Mouse (Mus musculus) cerebellum, adult 2 months (tissue): Measurements from ENCODE around the gene Zfp362. TPM values are rescaled to one million over a fixed set of nuclear protein-coding genes. Genes with fewer than 3 reads are reported as not detected.

Source experiments
- DNase-seq, 2 experiments: peaks; one replicate each; pipeline ENCODE4 v3.0.0; 2021
- H3K27ac ChIP-seq: fragments of 200-500 bp; 2 replicates; pipeline ENCODE4 v1.5.1; 2012; ENCODE audit warnings: low read length, control low read depth, inconsistent platforms; ENCODE audit not compliant: insufficient read depth
- H3K27me3 ChIP-seq: fragments of 200-500 bp; 2 replicates; pipeline ENCODE4 v1.6.1; 2012; ENCODE audit warnings: inconsistent platforms, mild to moderate bottlenecking, low read length, moderate library complexity; ENCODE audit not compliant: control insufficient read depth, insufficient read depth
- H3K4me1 ChIP-seq: fragments of 200-500 bp; 2 replicates; pipeline ENCODE4 v1.6.1; 2011; ENCODE audit warnings: low read length; ENCODE audit not compliant: control insufficient read depth, insufficient read depth
- H3K4me3 ChIP-seq: fragments of 200-500 bp; replicated peaks from 2 replicates; pipeline ENCODE3; 2011; ENCODE audit warnings: mild to moderate bottlenecking, low read depth, low read length, control low read depth; ENCODE audit not compliant: insufficient read depth
- CTCF ChIP-seq: fragments of 200-500 bp; IDR thresholded peaks from 2 replicates; pipeline ENCODE4 v1.5.1; 2011; ENCODE audit warnings: low read depth, mild to moderate bottlenecking, control low read depth, low read length, moderate library complexity, borderline replicate concordance; ENCODE audit not compliant: insufficient read depth
- POLR2A ChIP-seq: fragments of 200-500 bp; IDR thresholded peaks from 2 replicates; pipeline ENCODE4 v1.6.1; 2011; ENCODE audit warnings: low read length, control low read depth, borderline replicate concordance; ENCODE audit not compliant: insufficient read depth
- WGBS: fragments of 180-500 bp; shearing (Covaris S2); methylation state at CpG from one replicate; pipeline ENCODE4 v1.1.7; 2018; 5-methylcytosine and 5-hydroxymethylcytosine counted together
- polyA plus RNA-seq: library from polyadenylated mRNA; depleted of rRNA; stranded (reverse); fragments of >200 nt; gene quantifications from 2 replicates; pipeline ENCODE4 v1.2.3, GENCODE M21; 2012

Gene Zfp362
- polyA plus RNA-seq, 1 experiment = 24.8 TPM

DNA sequence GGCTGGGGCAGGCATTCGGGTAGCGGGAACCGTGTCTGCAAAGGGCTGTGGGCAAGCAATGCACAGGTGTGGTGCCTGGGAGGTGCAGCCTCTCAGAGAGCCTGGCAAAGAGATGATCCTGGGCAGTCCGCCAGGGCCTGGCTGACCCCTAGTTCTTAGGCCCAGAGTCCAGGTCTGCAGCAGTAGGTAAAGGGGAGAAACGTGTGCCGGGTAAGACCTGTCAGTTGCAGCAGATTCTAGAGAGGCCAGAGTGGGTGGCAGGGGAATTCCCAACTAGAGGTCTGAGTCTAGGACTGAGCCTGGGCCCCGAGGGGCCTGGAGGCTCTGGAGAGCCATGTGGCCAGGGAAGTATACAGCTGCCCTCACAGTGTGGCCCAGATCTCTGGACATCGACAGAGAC is 11.6 kb downstream of the Zfp362 start:
- H3K27me3 ChIP-seq = no peaks in the 10 kb centered on the region
- no peak overlapping the region for H3K4me3 ChIP-seq
- DNase-seq = peak; percentile 51 to 53
- no peak overlapping the region for H3K27ac ChIP-seq
- WGBS = 25% methylated on average over 8 of the region's 8 CpGs
- no peak for TF ChIP-seq CTCF
- TF ChIP-seq POLR2A = no peak
- peaks cover 22% of the 10 kb centered on the region for H3K4me1 ChIP-seq

GRCm38 (mm10) chr4:128793710-128794109 is 12.1 kb downstream of the Zfp362 start:
- H3K4me1 ChIP-seq = peaks cover 22% of the 10 kb centered on the region
- 62% methylated on average over 1 of the region's 1 CpGs for WGBS
- no peak for DNase-seq
- H3K27me3 ChIP-seq = no peaks in the 10 kb centered on the region
- no peak overlapping the region for H3K4me3 ChIP-seq
- TF ChIP-seq CTCF (no peak), POLR2A (no peak)
- no peak overlapping the region for H3K27ac ChIP-seq

GRCm38 (mm10) chr4:128789646-128790045 is 16.2 kb downstream of the Zfp362 start:
- WGBS = 65% methylated on average over 18 of the region's 18 CpGs
- no peak overlapping the region for H3K27ac ChIP-seq
- H3K4me3 ChIP-seq = no peak overlapping the region
- peaks cover 13% of the 10 kb centered on the region for H3K4me1 ChIP-seq
- TF ChIP-seq POLR2A (no peak), CTCF (no peak)
- DNase-seq = no peak
- H3K27me3 ChIP-seq = no peaks in the 10 kb centered on the region

GRCm38 (mm10) chr4:128788108-128788507 is 17.7 kb downstream of the Zfp362 start:
- 95% methylated on average over 4 of the region's 4 CpGs for WGBS
- TF ChIP-seq POLR2A = no peak
- TF ChIP-seq CTCF = no peak
- Histone ChIP-seq H3K4me3 (no peak overlapping the region), H3K27ac (no peak overlapping the region), H3K4me1 (peaks cover 6% of the 10 kb centered on the region; the same call in 1 of the 2 replicates), H3K27me3 (no peaks in the 10 kb centered on the region)
- no peak for DNase-seq

DNA sequence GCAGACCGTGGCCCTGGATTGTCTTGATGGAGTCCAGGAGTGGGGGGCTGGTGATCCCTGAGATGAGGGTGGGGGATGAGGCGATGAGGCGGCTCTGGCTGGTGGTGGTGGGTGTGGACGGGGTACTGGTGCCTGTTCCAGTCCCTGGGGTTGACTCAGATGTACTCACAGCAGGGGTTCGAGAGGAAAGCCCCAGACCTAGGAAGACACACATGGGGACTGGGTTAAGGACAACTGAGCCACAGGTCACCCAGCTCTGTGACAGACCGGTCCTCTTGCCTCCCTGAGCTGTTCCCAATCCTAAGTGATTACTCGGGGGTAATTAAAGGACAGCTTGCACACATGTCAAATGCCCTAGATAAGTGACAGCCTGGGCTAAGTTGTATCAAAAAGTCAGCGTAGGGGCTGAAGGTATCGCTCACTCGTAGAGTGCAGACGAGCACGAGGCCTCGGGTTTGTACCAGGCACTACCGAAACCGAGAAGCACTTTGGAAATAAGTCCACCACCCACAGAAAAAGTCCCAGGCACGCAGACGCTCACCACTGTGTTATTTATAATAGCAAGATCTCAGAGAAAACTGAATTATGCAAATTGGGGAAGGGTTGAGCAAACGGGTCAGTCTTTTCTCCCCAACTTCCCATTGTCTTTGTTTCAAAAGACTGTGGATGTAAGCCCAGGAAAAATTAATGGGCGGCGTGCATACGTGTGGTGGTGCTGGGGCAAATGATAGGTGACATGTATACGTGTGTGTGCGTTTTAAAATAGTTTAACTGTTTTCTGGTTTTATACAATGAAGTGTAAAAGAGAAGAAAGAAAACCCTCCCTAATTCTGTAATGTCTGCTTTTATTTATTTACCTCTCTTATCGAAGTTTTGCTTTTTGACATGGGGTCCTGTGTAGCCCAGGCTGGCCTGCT is 18.6 kb downstream of the Zfp362 start:
- no peak overlapping the region for H3K27ac ChIP-seq
- no peaks in the 10 kb centered on the region for H3K27me3 ChIP-seq
- DNase-seq = no peak
- no peak overlapping the region for H3K4me3 ChIP-seq
- no peak for TF ChIP-seq POLR2A
- no peak for TF ChIP-seq CTCF
- 80% methylated on average over 24 of the region's 24 CpGs for WGBS
- H3K4me1 ChIP-seq = no peaks in the 10 kb centered on the region

GRCm38 (mm10) chr4:128785921-128786654 is 19.8 kb downstream of the Zfp362 start:
- 88% methylated on average over 11 of the region's 11 CpGs for WGBS
- DNase-seq = no peak
- Histone ChIP-seq H3K4me3 (no peak overlapping the region), H3K27me3 (no peaks in the 10 kb centered on the region), H3K27ac (no peak overlapping the region), H3K4me1 (no peaks in the 10 kb centered on the region)
- TF ChIP-seq POLR2A (no peak), CTCF (no peak)

DNA sequence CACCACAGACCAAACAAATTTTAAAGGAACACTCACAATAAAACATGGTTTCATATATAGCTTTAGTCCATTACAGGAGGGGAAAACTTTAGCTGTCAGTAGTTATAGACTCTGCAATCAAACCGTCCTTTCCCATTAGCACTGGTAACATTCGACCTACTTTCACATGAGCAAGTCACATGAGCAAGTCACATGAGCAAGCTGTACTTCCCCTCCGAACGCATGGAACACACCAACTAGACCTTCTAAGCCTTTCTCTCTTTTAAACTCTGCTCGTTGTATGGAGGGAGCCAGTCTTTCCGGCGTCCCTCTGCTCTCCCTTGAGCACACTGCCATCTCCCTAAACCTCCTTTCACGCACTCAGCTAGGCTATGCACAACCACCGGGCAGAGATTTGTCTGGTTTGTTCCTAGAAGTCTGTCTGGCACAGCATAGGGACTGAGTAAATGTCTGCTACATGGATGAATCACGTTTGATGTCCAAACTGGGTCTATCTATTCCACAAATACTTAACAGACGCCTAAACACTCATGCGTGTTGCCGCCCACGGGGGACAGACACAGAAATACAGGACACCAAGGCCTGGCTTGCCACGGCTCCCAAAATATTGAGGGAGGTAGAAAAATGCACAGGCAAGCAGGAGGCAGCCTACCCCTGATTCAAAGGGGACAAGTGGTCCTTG is 20.8 kb downstream of the Zfp362 start:
- no peak for DNase-seq
- Histone ChIP-seq H3K4me3 (no peak overlapping the region), H3K27ac (no peak overlapping the region), H3K27me3 (no peaks in the 10 kb centered on the region), H3K4me1 (no peaks in the 10 kb centered on the region)
- TF ChIP-seq POLR2A (no peak), CTCF (no peak)
- 86% methylated on average over 15 of the region's 15 CpGs for WGBS
